Mouse (Mus musculus): ENCODE measurements around the gene Ms4a4d. TPM values are rescaled to one million over a fixed set of nuclear protein-coding genes. Genes with fewer than 3 reads are reported as not detected.

Gene Ms4a4d
- polyA plus RNA-seq, 1 experiment from 2014 or later, result 0.63 TPM

- Histone ChIP-seq H3K27ac (no peak overlapping the region), H3K9me3 (no peaks in the 10 kb centered on the region), H3K36me3 (no peaks in the 10 kb centered on the region), H3K9ac (replicated peaks) (no peak overlapping the region), H3K4me2 (no peak overlapping the region), H3K4me3 (replicated peaks) (no peak overlapping the region), H3K4me1 (replicated peaks) (no peaks in the 10 kb centered on the region), H3K27me3 (no peaks in the 10 kb centered on the region)
- no peak for ATAC-seq (ENCODE audit: insufficient number of reproducible peaks, insufficient read depth, low FRiP score, low TSS enrichment, low read depth)
- 80% methylated on average over 4 of the region's 4 CpGs for WGBS
These were observed 52.6 kb downstream of the Ms4a4d start for GRCm38 (mm10) chr19:11589205-11589604.

DNA sequence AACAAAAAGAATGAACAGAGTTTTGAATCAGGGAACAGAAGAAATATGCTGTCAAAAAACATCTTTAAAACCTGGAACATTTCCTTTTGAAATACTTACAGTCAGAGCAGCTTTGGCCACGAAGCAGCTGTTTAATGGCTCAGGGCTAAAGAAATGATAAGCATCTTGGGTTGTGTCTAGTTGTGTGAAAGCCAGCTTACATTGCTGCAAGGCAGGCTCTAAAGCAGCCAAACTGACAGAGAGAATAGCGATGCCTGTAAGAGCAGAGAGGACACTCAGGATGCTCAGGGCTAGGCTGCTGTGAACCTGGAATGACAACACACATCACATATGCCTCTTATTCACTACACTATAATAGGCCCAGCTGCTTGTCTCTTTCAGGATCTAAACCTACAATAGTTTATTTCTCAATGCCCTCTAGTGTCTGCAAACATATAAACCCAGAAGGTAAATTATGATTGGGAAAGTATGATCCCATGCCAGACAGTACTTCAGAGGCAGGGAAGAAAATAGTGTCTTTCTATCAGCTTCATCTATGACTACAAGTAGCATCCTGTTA is 53.4 kb downstream of the Ms4a4d start:
- Histone ChIP-seq H3K4me1 (replicated peaks) (no peaks in the 10 kb centered on the region), H3K27ac (no peak overlapping the region), H3K4me2 (no peak overlapping the region), H3K9ac (replicated peaks) (no peak overlapping the region), H3K36me3 (no peaks in the 10 kb centered on the region), H3K9me3 (no peaks in the 10 kb centered on the region), H3K27me3 (no peaks in the 10 kb centered on the region), H3K4me3 (replicated peaks) (no peak overlapping the region)
- ATAC-seq (ENCODE audit: insufficient number of reproducible peaks, insufficient read depth, low FRiP score, low TSS enrichment, low read depth), result no peak
- 79% methylated on average over 2 of the region's 2 CpGs for WGBS

DNA sequence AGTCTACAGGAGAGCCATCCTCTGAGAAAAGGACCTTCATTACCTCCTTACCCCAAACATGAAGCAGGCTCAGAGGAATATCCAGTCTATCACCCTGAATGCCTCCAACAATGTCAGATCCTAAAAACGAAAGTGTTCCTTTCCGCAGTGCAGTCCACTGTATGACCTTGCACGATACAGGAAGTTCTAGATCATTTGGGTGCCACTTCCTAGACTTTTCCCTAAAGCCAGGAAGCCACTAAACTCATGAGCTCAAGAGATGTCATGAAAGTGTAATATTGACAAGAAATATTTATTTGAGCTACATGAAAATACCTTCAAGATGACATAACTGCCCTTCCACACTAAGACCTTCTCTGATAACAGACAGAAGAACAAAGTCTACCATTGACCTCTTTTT is 64.7 kb downstream of the Ms4a4d start:
- no peaks in the 10 kb centered on the region for H3K27me3 ChIP-seq
- H3K9ac ChIP-seq (replicated peaks), result no peak overlapping the region
- no peak overlapping the region for H3K4me3 ChIP-seq (replicated peaks)
- H3K27ac ChIP-seq, result no peak overlapping the region
- H3K9me3 ChIP-seq, result no peaks in the 10 kb centered on the region
- no peaks in the 10 kb centered on the region for H3K36me3 ChIP-seq
- H3K4me2 ChIP-seq, result no peak overlapping the region
- ATAC-seq (ENCODE audit: insufficient number of reproducible peaks, insufficient read depth, low FRiP score, low TSS enrichment, low read depth), result no peak
- H3K4me1 ChIP-seq (replicated peaks), result no peaks in the 10 kb centered on the region
- 92% methylated on average over 3 of the region's 3 CpGs for WGBS

DNA sequence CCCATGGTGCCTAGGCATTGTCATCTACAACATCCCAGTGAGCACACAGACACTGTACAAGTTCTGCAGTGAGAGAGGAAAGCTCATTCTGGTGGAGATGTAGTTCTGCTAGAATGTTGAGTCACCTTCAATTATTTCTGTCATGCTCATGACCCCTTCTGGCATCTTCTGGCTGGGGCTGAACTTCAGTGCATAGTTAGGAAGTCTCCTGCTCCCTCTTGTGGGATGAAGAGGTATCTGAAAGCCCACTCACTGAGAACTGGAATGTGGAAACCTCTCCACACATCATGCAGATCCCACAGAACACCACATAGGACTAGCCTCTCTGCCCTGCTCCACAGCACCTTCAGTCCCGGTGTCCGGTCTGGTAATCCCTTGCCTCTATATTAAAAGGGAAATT is 65.4 kb downstream of the Ms4a4d start:
- H3K9ac ChIP-seq (replicated peaks), result no peak overlapping the region
- H3K4me3 ChIP-seq (replicated peaks), result no peak overlapping the region
- H3K4me1 ChIP-seq (replicated peaks), result no peaks in the 10 kb centered on the region
- H3K27me3 ChIP-seq, result no peaks in the 10 kb centered on the region
- ATAC-seq (ENCODE audit: insufficient number of reproducible peaks, insufficient read depth, low FRiP score, low TSS enrichment, low read depth), result no peak
- no peaks in the 10 kb centered on the region for H3K9me3 ChIP-seq
- 89% methylated on average over 2 of the region's 2 CpGs for WGBS
- no peak overlapping the region for H3K4me2 ChIP-seq
- no peak overlapping the region for H3K27ac ChIP-seq
- no peaks in the 10 kb centered on the region for H3K36me3 ChIP-seq

DNA sequence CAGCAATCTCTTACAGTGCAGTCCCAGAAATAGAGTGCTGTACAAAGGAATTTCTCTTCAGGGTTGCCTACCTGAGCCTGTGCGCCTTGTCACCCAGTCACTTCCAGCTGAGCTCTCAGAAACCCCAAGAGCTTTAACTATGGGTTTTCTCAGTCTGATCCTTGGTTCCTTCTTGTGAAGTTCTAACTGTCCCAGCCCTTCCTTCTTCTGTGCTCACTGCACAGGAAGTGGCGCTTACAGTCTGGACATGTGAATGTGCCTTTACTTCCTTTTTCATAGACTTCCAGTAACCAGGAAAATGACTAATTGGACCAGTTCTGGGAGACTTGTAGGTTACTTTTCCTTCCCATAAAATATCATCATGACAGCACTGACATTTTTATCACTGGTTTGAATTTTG is 68.0 kb downstream of the Ms4a4d start, which contains the start of gene Ms4a6d:
Gene Ms4a6d, minus strand, starts transcription at position 247 of the 400 bp plus-strand sequence.
- H3K4me2 ChIP-seq, result no peak within 1 kb of the TSS
- H3K4me1 ChIP-seq (replicated peaks), result no peaks in the 10 kb centered on the region
- no peak within 1 kb of the TSS for H3K4me3 ChIP-seq (replicated peaks)
- no peak for ATAC-seq (ENCODE audit: insufficient number of reproducible peaks, insufficient read depth, low FRiP score, low TSS enrichment, low read depth)
- WGBS, result 95% methylated on average over 2 of the region's 2 CpGs
- no peaks in the 10 kb centered on the region for H3K27me3 ChIP-seq
- no peaks in the 10 kb centered on the region for H3K9me3 ChIP-seq
- no peaks in the 10 kb centered on the region for H3K36me3 ChIP-seq
- no peak within 1 kb of the TSS for H3K9ac ChIP-seq (replicated peaks)
- H3K27ac ChIP-seq, result no peak within 1 kb of the TSS

Other genes starting within 250 kb of the Ms4a4d start
- gene Ms4a14, start 222.3 kb upstream of the Ms4a4d start, polyA plus RNA-seq (2016; fragmentation: Nextera tagmentation; extraction: Ambion mirVana), result not detected in 2 replicates
- 2.2 and 2.4 TPM in 2 replicates for gene Ms4a7, start 200.7 kb upstream of the Ms4a4d start, polyA plus RNA-seq (2016; fragmentation: Nextera tagmentation; extraction: Ambion mirVana)
- 1.6 and 2.0 TPM in 2 replicates for gene Ms4a4a, start 161.3 kb upstream of the Ms4a4d start, polyA plus RNA-seq (2016; fragmentation: Nextera tagmentation; extraction: Ambion mirVana)
- gene Ms4a4c, start 132.0 kb upstream of the Ms4a4d start, polyA plus RNA-seq (2016; fragmentation: Nextera tagmentation; extraction: Ambion mirVana), result 0.22 TPM in 1 of 2 replicates, not detected in the other
- gene Ms4a4b, start 93.2 kb upstream of the Ms4a4d start, polyA plus RNA-seq (2016; fragmentation: Nextera tagmentation; extraction: Ambion mirVana), result not detected in 2 replicates
- gene Ms4a6c, start 67.4 kb upstream of the Ms4a4d start, polyA plus RNA-seq (2016; fragmentation: Nextera tagmentation; extraction: Ambion mirVana), result 1.8 and 2.5 TPM in 2 replicates
- gene Gm8369, start 50.9 kb upstream of the Ms4a4d start, polyA plus RNA-seq (2016; fragmentation: Nextera tagmentation; extraction: Ambion mirVana), result not detected in 2 replicates
- gene Ms4a6b, start 20.3 kb upstream of the Ms4a4d start, polyA plus RNA-seq (2016; fragmentation: Nextera tagmentation; extraction: Ambion mirVana), result 2.3 and 2.9 TPM in 2 replicates
- 2.0 and 2.3 TPM in 2 replicates for gene Ms4a6d, start 68.0 kb downstream of the Ms4a4d start, polyA plus RNA-seq (2016; fragmentation: Nextera tagmentation; extraction: Ambion mirVana)
- 0.61 TPM in 1 of 2 replicates, not detected in the other for gene Ms4a2, start 86.9 kb downstream of the Ms4a4d start, polyA plus RNA-seq (2016; fragmentation: Nextera tagmentation; extraction: Ambion mirVana)
- not detected in 2 replicates for gene Ms4a3, start 104.0 kb downstream of the Ms4a4d start, polyA plus RNA-seq (2016; fragmentation: Nextera tagmentation; extraction: Ambion mirVana)
- gene Oosp2, start 123.8 kb downstream of the Ms4a4d start, polyA plus RNA-seq (2016; fragmentation: Nextera tagmentation; extraction: Ambion mirVana), result not detected in 2 replicates
- 0.63 TPM in 1 of 2 replicates, not detected in the other for gene Oosp1, start 154.3 kb downstream of the Ms4a4d start, polyA plus RNA-seq (2016; fragmentation: Nextera tagmentation; extraction: Ambion mirVana)
- not detected in 2 replicates for gene Oosp3, start 160.3 kb downstream of the Ms4a4d start, polyA plus RNA-seq (2016; fragmentation: Nextera tagmentation; extraction: Ambion mirVana)
- gene Gif, start 210.8 kb downstream of the Ms4a4d start, polyA plus RNA-seq (2016; fragmentation: Nextera tagmentation; extraction: Ambion mirVana), result not detected in 2 replicates
- 45.5 and 45.6 TPM in 2 replicates for gene Mrpl16, start 233.6 kb downstream of the Ms4a4d start, polyA plus RNA-seq (2016; fragmentation: Nextera tagmentation; extraction: Ambion mirVana)

Data from limb, embryonic 12.5 days (tissue).